Mouse (Mus musculus): Measurements from ENCODE around the gene Gm2888.
"Not testable (repeated sequence)": the region's sequence is repeated elsewhere in the genome, so short reads cannot be mapped to it uniquely, and the experiment has no call there.

The Gm2888 gene

DNA sequence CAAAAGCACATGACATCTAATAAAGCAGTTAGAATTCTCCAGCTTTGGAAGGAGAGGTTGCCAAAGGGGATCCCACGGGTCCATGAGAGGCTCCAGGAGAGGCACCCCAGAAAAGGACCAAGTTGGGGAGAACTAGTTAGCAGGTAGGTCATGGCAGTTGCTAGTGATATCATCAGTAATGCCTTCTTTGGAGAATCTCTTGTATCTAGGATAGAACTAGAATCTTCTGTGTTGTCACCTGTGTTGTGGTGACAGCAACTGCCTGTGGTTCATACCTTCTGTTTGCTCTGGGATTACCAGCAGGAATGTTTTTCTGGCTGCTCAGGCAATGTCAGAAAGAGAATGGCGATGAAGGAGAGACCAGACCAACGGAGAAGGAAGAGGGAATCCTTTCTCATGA, at the start of gene Gm2888:
Gene Gm2888 (plus strand): TSS at position 301 of the 400 bp plus-strand sequence.
- not testable (repeated sequence) for DNase-seq (ENCODE audit: low spot score)

DNA sequence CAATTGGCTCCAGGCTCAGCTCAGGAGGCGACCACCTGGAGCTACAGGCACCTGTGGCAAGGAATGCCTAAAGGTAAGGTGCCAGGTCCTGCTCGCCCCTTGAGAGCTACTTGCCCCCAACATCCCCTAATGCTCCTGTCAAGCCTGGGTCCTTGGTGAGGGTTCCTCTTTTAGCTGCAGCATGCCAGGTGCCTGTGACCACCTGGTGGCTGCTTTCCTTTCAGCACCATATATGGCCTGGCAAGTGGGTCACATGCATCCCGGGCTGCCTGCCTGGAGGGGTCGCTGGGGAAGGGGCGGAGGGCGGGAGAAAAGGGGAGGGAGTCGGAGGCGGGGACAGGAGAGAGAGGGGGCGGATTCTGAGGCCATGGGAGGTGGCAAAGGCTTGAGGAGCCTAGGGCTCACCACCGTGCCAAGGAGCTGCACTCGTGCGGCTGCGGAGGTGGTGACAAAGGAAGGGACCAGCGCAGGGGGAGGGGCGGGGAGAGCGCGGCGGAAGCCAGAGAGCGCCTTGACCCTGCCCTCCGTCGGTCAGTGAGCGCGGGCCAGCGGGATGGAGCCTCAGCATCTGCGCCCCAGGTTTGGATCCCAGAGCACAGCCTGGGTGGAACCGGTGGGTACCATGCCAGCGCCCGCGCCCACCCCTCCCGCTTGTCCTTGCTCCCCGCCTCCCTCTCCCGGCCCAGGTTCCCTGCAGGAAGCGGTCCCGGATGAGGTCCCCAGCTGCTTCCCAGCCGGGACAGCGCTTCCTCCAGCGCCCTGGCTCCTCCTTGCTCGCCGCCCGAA, 19.1 kb downstream of the Gm2888 start, which contains the start of gene Gm2897:
Gene Gm2897 (plus strand): TSS at position 559 of the 786 bp plus-strand sequence.
- DNase-seq (ENCODE audit: low spot score) = not testable (repeated sequence)

DNA sequence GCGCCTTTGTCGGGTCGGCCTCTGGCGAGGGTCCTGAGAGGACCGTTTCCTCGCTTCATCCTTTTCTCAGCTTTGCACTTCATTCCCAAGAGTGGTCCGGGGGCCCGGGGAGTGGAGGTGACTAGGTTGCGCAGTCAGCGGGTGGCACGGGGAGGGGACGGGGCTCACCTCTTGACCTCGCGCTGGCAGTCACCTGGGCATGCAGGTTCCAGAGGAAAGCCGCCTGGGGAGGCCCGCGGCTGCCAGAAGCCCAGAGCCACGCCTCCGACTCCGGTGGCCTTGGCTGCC, 19.7 kb downstream of the Gm2888 start:
- DNase-seq (ENCODE audit: low spot score) = not testable (repeated sequence)

DNA sequence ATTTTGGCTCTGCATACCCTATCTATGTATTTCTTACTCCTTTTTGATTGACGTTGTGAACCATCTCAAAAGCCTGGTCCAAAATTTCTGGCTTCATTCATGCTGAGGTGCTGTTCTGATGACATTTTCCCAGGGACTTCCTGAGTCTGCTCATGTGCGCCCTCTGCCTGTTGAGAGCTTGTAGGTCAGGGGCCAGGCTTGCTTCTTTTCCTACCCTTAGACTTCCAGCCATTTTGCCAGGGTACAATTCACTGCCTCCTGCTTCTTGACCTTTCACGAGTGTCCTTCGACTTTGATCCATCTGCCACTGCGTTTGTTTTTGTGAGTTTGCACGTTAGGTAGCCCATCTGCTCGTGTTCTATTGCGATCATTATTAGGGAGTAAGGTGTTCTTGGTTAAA, 20.3 kb downstream of the Gm2888 start:
- DNase-seq (ENCODE audit: low spot score) = not testable (repeated sequence)
